Mouse (Mus musculus) hindbrain, embryonic 16.5 days (tissue): ENCODE data around the gene Cfap221. TPM values are rescaled to one million over a fixed set of nuclear protein-coding genes. Genes with fewer than 3 reads are reported as not detected.

ENCODE experiments used
- polyA plus RNA-seq: library from polyadenylated mRNA; unstranded; fragments of >200 nt; fragmentation: Nextera tagmentation; extraction: Ambion mirVana; gene quantifications from 2 replicates; pipeline ENCODE4 v1.2.1, GENCODE M21; 2015

Cfap221 gene
- polyA plus RNA-seq, 1 experiment from 2014 or later, result 0.34 TPM

Other genes with a start within 250 kb of the Cfap221 start
- gene Ptpn4, start 159.6 kb downstream of the Cfap221 start, polyA plus RNA-seq, result 10.1 and 10.7 TPM in 2 replicates
- gene Tmem177, start 84.0 kb downstream of the Cfap221 start, polyA plus RNA-seq, result 6.6 and 8.3 TPM in 2 replicates
- gene Sctr, start 9.7 kb upstream of the Cfap221 start, polyA plus RNA-seq, result 0.76 and 0.92 TPM in 2 replicates
- gene Tmem37, start 76.8 kb upstream of the Cfap221 start, polyA plus RNA-seq, result 7.7 and 10.1 TPM in 2 replicates
- gene Dbi, start 123.8 kb upstream of the Cfap221 start, polyA plus RNA-seq, result 1,503 and 1,756 TPM in 2 replicates
- 9.3 and 13.3 TPM in 2 replicates for gene 3110009E18Rik, start 124.0 kb upstream of the Cfap221 start, polyA plus RNA-seq